Mouse (Mus musculus) G1E (cell line): Measurements from ENCODE around the gene Aen.

Source experiments
- CTCF ChIP-seq: IDR thresholded peaks from 2 replicates; pipeline ENCODE4 v1.5.1; 2012; ENCODE audit warnings: low read depth, low read length, inconsistent platforms, mixed read lengths
- GATA1 ChIP-seq: IDR thresholded peaks from 2 replicates; pipeline ENCODE4 v1.6.1; 2012; ENCODE audit warnings: borderline replicate concordance, low read length, inconsistent platforms, mixed read lengths
- POLR2AphosphoS5 ChIP-seq: IDR thresholded peaks from 2 replicates; pipeline ENCODE4 v1.6.1; 2012; ENCODE audit warnings: low read depth, low read length, inconsistent platforms; ENCODE audit not compliant: insufficient replicate concordance

DNA sequence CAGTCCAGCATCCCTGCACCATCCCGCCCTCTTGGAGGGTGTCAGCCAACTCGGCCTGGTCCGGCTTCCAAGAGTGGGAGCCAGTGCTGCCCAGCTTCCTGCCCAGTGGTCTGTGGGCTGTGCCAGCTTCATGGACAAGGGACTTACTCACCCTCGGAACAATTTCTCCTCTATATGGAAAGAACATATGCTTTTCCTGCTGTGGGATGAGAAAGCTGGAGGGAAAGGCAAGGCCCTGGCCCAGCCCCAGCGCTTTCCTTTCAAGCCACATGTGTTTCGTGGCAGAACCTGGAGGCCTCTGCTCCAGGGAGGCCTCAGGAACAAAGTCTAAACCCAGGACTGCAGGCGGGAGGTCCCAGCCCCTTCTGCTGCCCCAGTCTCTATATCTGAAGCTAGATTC is 30.0 kb downstream of the Aen start:
- TF ChIP-seq CTCF (no peak), POLR2AphosphoS5 (no peak), GATA1 (no peak)
